Mouse (Mus musculus): ENCODE data around the gene Stk19. TPM values are rescaled to one million over a fixed set of nuclear protein-coding genes. Genes with fewer than 3 reads are reported as not detected.

Gene Stk19
- polyA plus RNA-seq, 1 experiment from 2014 or later, result 30.9 TPM

Small RNA genes within 50 kb of the gene (microRNA-seq; reads per million reads assigned to microRNA genes)
- 1.1 reads per million for gene Mir6970
- gene Mir6971, result 0.66 reads per million
- gene Mir6972, result not detected

Other genes with a start within 250 kb of the Stk19 start
- gene Gpsm3, start 247.1 kb downstream of the Stk19 start, polyA plus RNA-seq (2016; fragmentation: Nextera tagmentation; extraction: Ambion mirVana), result 4.2 and 5.5 TPM in 2 replicates
- 17.1 and 18.4 TPM in 2 replicates for gene Pbx2, start 245.7 kb downstream of the Stk19 start, polyA plus RNA-seq (2016; fragmentation: Nextera tagmentation; extraction: Ambion mirVana)
- 1.9 and 2.3 TPM in 2 replicates for gene Ager, start 239.1 kb downstream of the Stk19 start, polyA plus RNA-seq (2016; fragmentation: Nextera tagmentation; extraction: Ambion mirVana)
- gene Rnf5, start 233.3 kb downstream of the Stk19 start, polyA plus RNA-seq (2016; fragmentation: Nextera tagmentation; extraction: Ambion mirVana), result 249 and 263 TPM in 2 replicates
- gene Agpat1, start 232.7 kb downstream of the Stk19 start, polyA plus RNA-seq (2016; fragmentation: Nextera tagmentation; extraction: Ambion mirVana), result 81.1 and 97.7 TPM in 2 replicates
- gene Egfl8, start 221.0 kb downstream of the Stk19 start, polyA plus RNA-seq (2016; fragmentation: Nextera tagmentation; extraction: Ambion mirVana), result 13.0 and 15.5 TPM in 2 replicates
- 22.9 and 25.2 TPM in 2 replicates for gene Ppt2, start 208.4 kb downstream of the Stk19 start, polyA plus RNA-seq (2016; fragmentation: Nextera tagmentation; extraction: Ambion mirVana)
- gene Prrt1, start 207.4 kb downstream of the Stk19 start, polyA plus RNA-seq (2016; fragmentation: Nextera tagmentation; extraction: Ambion mirVana), result 1.4 and 1.6 TPM in 2 replicates
- gene Fkbpl, start 192.2 kb downstream of the Stk19 start, polyA plus RNA-seq (2016; fragmentation: Nextera tagmentation; extraction: Ambion mirVana), result 17.4 and 17.5 TPM in 2 replicates
- gene Atf6b, start 189.8 kb downstream of the Stk19 start, polyA plus RNA-seq (2016; fragmentation: Nextera tagmentation; extraction: Ambion mirVana), result 116 and 120 TPM in 2 replicates
- gene Tnxb, start 166.4 kb downstream of the Stk19 start, polyA plus RNA-seq (2016; fragmentation: Nextera tagmentation; extraction: Ambion mirVana), result 0.03 TPM in 2 replicates
- not detected in 2 replicates for gene C4b, start 93.1 kb downstream of the Stk19 start, polyA plus RNA-seq (2016; fragmentation: Nextera tagmentation; extraction: Ambion mirVana)
- gene Cyp21a1, start 32.4 kb downstream of the Stk19 start, polyA plus RNA-seq (2016; fragmentation: Nextera tagmentation; extraction: Ambion mirVana), result not detected in 2 replicates
- gene Dxo, start 74 bp upstream of the Stk19 start, polyA plus RNA-seq (2016; fragmentation: Nextera tagmentation; extraction: Ambion mirVana), result 64.1 and 66.2 TPM in 2 replicates
- 61.2 and 64.7 TPM in 2 replicates for gene Skiv2l, start 13.3 kb upstream of the Stk19 start, polyA plus RNA-seq (2016; fragmentation: Nextera tagmentation; extraction: Ambion mirVana)
- 95.9 and 98.6 TPM in 2 replicates for gene Nelfe, start 13.4 kb upstream of the Stk19 start, polyA plus RNA-seq (2016; fragmentation: Nextera tagmentation; extraction: Ambion mirVana)
- 2.0 and 3.0 TPM in 2 replicates for gene Cfb, start 25.6 kb upstream of the Stk19 start, polyA plus RNA-seq (2016; fragmentation: Nextera tagmentation; extraction: Ambion mirVana)
- 11.5 and 12.0 TPM in 2 replicates for gene Zbtb12, start 42.5 kb upstream of the Stk19 start, polyA plus RNA-seq (2016; fragmentation: Nextera tagmentation; extraction: Ambion mirVana)
- not detected in 2 replicates for gene Gm20547, start 45.1 kb upstream of the Stk19 start, polyA plus RNA-seq (2016; fragmentation: Nextera tagmentation; extraction: Ambion mirVana)
- 1.0 and 1.5 TPM in 2 replicates for gene C2, start 61.3 kb upstream of the Stk19 start, polyA plus RNA-seq (2016; fragmentation: Nextera tagmentation; extraction: Ambion mirVana)
- gene Ehmt2, start 61.5 kb upstream of the Stk19 start, polyA plus RNA-seq (2016; fragmentation: Nextera tagmentation; extraction: Ambion mirVana), result 113 and 117 TPM in 2 replicates
- not detected in 2 replicates for gene Slc44a4, start 77.5 kb upstream of the Stk19 start, polyA plus RNA-seq (2016; fragmentation: Nextera tagmentation; extraction: Ambion mirVana)
- 24.4 and 27.3 TPM in 2 replicates for gene Neu1, start 94.3 kb upstream of the Stk19 start, polyA plus RNA-seq (2016; fragmentation: Nextera tagmentation; extraction: Ambion mirVana)
- gene Hspa1b, start 122.3 kb upstream of the Stk19 start, polyA plus RNA-seq (2016; fragmentation: Nextera tagmentation; extraction: Ambion mirVana), result 0.26 TPM in 1 of 2 replicates, not detected in the other
- gene Gm20481, start 133.0 kb upstream of the Stk19 start, polyA plus RNA-seq (2016; fragmentation: Nextera tagmentation; extraction: Ambion mirVana), result not detected in 2 replicates
- gene Hspa1a, start 135.2 kb upstream of the Stk19 start, polyA plus RNA-seq (2016; fragmentation: Nextera tagmentation; extraction: Ambion mirVana), result 3.1 and 3.5 TPM in 2 replicates
- 1.4 and 2.3 TPM in 2 replicates for gene Hspa1l, start 135.8 kb upstream of the Stk19 start, polyA plus RNA-seq (2016; fragmentation: Nextera tagmentation; extraction: Ambion mirVana)
- gene Lsm2, start 144.9 kb upstream of the Stk19 start, polyA plus RNA-seq (2016; fragmentation: Nextera tagmentation; extraction: Ambion mirVana), result 150 and 158 TPM in 2 replicates
- gene Vars, start 164.0 kb upstream of the Stk19 start, polyA plus RNA-seq (2016; fragmentation: Nextera tagmentation; extraction: Ambion mirVana), result 118 and 119 TPM in 2 replicates
- gene Vwa7, start 179.6 kb upstream of the Stk19 start, polyA plus RNA-seq (2016; fragmentation: Nextera tagmentation; extraction: Ambion mirVana), result 0.06 and 0.15 TPM in 2 replicates
- gene Sapcd1, start 191.1 kb upstream of the Stk19 start, polyA plus RNA-seq (2016; fragmentation: Nextera tagmentation; extraction: Ambion mirVana), result 3.8 and 5.0 TPM in 2 replicates
- gene Msh5, start 209.8 kb upstream of the Stk19 start, polyA plus RNA-seq (2016; fragmentation: Nextera tagmentation; extraction: Ambion mirVana), result 3.1 and 4.1 TPM in 2 replicates
- gene Clic1, start 213.0 kb upstream of the Stk19 start, polyA plus RNA-seq (2016; fragmentation: Nextera tagmentation; extraction: Ambion mirVana), result 169 and 178 TPM in 2 replicates
- 564 and 591 TPM in 2 replicates for gene Ddah2, start 222.1 kb upstream of the Stk19 start, polyA plus RNA-seq (2016; fragmentation: Nextera tagmentation; extraction: Ambion mirVana)
- gene Ly6g6c, start 228.4 kb upstream of the Stk19 start, polyA plus RNA-seq (2016; fragmentation: Nextera tagmentation; extraction: Ambion mirVana), result not detected in 2 replicates
- gene Mpig6b, start 229.2 kb upstream of the Stk19 start, polyA plus RNA-seq (2016; fragmentation: Nextera tagmentation; extraction: Ambion mirVana), result 0.81 and 0.88 TPM in 2 replicates
- 0.38 and 0.57 TPM in 2 replicates for gene Ly6g6e, start 240.0 kb upstream of the Stk19 start, polyA plus RNA-seq (2016; fragmentation: Nextera tagmentation; extraction: Ambion mirVana)
- 1.9 and 2.2 TPM in 2 replicates for gene Ly6g6d, start 241.1 kb upstream of the Stk19 start, polyA plus RNA-seq (2016; fragmentation: Nextera tagmentation; extraction: Ambion mirVana)
- 0.23 and 0.84 TPM in 2 replicates for gene Ly6g6f, start 248.7 kb upstream of the Stk19 start, polyA plus RNA-seq (2016; fragmentation: Nextera tagmentation; extraction: Ambion mirVana)

All from neural tube, embryonic 12.5 days (tissue).